In the genomic region with DNA sequence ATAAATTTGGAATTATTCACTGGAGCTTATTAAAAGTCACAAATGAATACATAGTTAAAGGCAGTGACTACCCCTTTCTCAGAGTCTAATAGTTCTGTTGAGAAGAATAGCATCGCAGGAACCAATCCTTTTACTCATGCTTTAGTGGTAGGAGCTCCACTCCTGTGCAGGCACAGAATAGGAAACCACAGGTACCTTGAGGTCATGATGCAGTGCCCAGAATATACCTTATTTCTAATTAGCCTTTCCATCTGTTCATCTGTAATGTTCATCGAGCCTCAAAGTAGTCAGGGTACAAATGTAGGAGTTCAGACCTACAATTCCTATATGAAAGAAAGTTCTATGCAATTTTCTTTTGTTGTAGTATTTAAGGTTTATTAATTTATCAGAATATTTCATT, we compare ENCODE assay signal across 15 mouse cellular contexts.
DNase-seq lines count a peak whose midpoint lies in the region; TF ChIP-seq lines count a peak whose summit lies in the region.
"Had no signal": no experiment of that assay in that cellular context is flagged by ENCODE, and none has a peak within 500 bp of the region (broad histone marks: within the 10 kb centered on the region; RNA-seq: fewer than 3 reads in every experiment).

No protein-coding gene starts in this region.

- H3K27ac ChIP-seq in thymus, adult 2 months (ENCODE audit: control insufficient read depth, insufficient read depth, low read length), result no peak overlapping the region
- H3K27ac ChIP-seq: embryonic facial prominence, embryonic 10.5 days; embryonic facial prominence, embryonic 12.5 days; forebrain, embryonic 13.5 days; forebrain, embryonic 15.5 days had no signal

- no peak overlapping the region for H3K4me3 ChIP-seq in thymus, adult 2 months (ENCODE audit: control insufficient read depth, insufficient read depth, low read length)
- H3K4me3 ChIP-seq: embryonic facial prominence, embryonic 10.5 days; embryonic facial prominence, embryonic 12.5 days; forebrain, embryonic 13.5 days; forebrain, embryonic 15.5 days had no signal

- no peak for TF ChIP-seq POLR2A in thymus, adult 2 months (IDR thresholded peaks at IDR 0.05; ENCODE audit: control insufficient read depth, extremely low read depth, insufficient read depth, low read length, poor library complexity)

- H3K27me3 ChIP-seq in thymus, adult 2 months (ENCODE audit: control insufficient read depth, insufficient read depth, low read length), result no peaks in the 10 kb centered on the region
- H3K27me3 ChIP-seq: embryonic facial prominence, embryonic 12.5 days; forebrain, embryonic 13.5 days; forebrain, embryonic 15.5 days had no signal

- TF ChIP-seq CTCF in thymus, adult 2 months (IDR thresholded peaks at IDR 0.05; ENCODE audit: borderline replicate concordance, control insufficient read depth, extremely low read depth, insufficient read depth, low read length, poor library complexity), result no peak

- no peaks in the 10 kb centered on the region for H3K4me1 ChIP-seq in thymus, adult 2 months (replicated peaks; ENCODE audit: control insufficient read depth, insufficient read depth, low read length)
- H3K4me1 ChIP-seq: embryonic facial prominence, embryonic 10.5 days; embryonic facial prominence, embryonic 12.5 days; forebrain, embryonic 13.5 days; forebrain, embryonic 15.5 days had no signal

- DNase-seq in cerebellum, adult 11-12 months, result peak; percentile 15
- no peak for DNase-seq in cerebellum, postnatal 25 days
- peak; percentile 36 for DNase-seq in cerebellum, adult 9-11 months
- no peak for DNase-seq in cerebellum, postnatal 36 days
- DNase-seq in thymus, adult 2 months, result no peak
- DNase-seq: adrenal gland, adult 2 months; adrenal gland, postnatal 10 days; adrenal gland, postnatal 25 days; cerebellum, adult 11 months; cerebellum, postnatal 14 days; forebrain, postnatal 0 days had no signal

- WGBS in thymus, adult 2 months, result 85% methylated on average over 2 of the region's 2 CpGs

- no peaks in the 10 kb centered on the region for H3K36me3 ChIP-seq in thymus, adult 2 months (ENCODE audit: control insufficient read depth, insufficient read depth, low read length)
- H3K36me3 ChIP-seq: embryonic facial prominence, embryonic 10.5 days; embryonic facial prominence, embryonic 12.5 days; forebrain, embryonic 15.5 days had no signal

Comparison
In these comparisons a context has a peak if more than half of its experiments do, and no peak if none do; other contexts are left out.
1. DNase-seq: peak in cerebellum, adult 11-12 months (single experiment) and cerebellum, adult 9-11 months (single experiment); none in cerebellum, postnatal 25 days (0 of 2), cerebellum, postnatal 36 days (0 of 2) and thymus, adult 2 months (single experiment).